Mouse (Mus musculus): ENCODE data around the gene Hmgcll1. TPM values are rescaled to one million over a fixed set of nuclear protein-coding genes. Genes with fewer than 3 reads are reported as not detected.

Gene Hmgcll1
- polyA plus RNA-seq, 1 experiment from 2014 or later = 1.1 TPM

- ATAC-seq (ENCODE audit: extremely low read depth, insufficient number of reproducible peaks, low FRiP score, low TSS enrichment) = no peak
- Histone ChIP-seq H3K36me3 (no peaks in the 10 kb centered on the region), H3K9ac (no peak overlapping the region), H3K4me1 (no peaks in the 10 kb centered on the region), H3K4me3 (no peak overlapping the region), H3K27ac (replicated peaks) (no peak overlapping the region), H3K4me2 (no peak overlapping the region), H3K9me3 (no peaks in the 10 kb centered on the region), H3K27me3 (replicated peaks) (no peaks in the 10 kb centered on the region)
- WGBS = 52% methylated on average over 8 of the region's 8 CpGs
Observed at GRCm38 (mm10) chr9:76162446-76162845, 147.8 kb downstream of the Hmgcll1 start.

GRCm38 (mm10) chr9:76168355-76168754 is 153.7 kb downstream of the Hmgcll1 start:
- 43% methylated on average over 3 of the region's 3 CpGs for WGBS
- no peaks in the 10 kb centered on the region for H3K4me1 ChIP-seq
- no peak overlapping the region for H3K9ac ChIP-seq
- H3K4me2 ChIP-seq = no peak overlapping the region
- H3K27ac ChIP-seq (replicated peaks) = no peak overlapping the region
- H3K4me3 ChIP-seq = no peak overlapping the region
- H3K36me3 ChIP-seq = no peaks in the 10 kb centered on the region
- ATAC-seq (ENCODE audit: extremely low read depth, insufficient number of reproducible peaks, low FRiP score, low TSS enrichment) = no peak
- H3K27me3 ChIP-seq (replicated peaks) = no peaks in the 10 kb centered on the region
- no peaks in the 10 kb centered on the region for H3K9me3 ChIP-seq

DNA sequence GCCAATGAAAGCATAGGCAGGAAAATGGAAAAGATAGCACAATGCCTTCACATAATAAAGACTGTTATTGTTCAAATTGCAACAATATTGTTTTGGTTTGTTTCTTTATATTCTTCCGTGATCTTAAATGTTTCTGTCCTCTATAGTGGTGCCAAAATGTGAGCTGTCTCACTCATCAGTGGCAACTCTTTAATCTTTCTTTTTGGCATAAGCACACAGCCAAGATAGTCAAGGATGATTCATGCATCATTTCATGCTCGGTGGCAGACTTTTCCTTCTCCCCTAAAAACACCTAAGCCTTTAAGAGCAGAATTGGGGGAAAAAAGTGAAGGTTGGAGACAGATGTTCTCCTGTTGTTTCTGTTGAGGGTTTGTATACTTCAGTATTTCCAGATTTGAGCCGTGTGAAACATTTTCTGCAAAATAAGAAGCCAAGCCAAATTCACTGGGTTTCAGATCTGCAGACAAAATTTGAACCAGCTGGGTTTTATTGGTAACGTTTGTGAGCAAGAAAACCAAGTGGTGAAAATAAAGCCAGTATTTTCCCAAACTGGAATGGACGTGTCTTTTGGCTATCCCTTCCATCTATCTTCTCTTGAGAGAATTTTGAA is 158.1 kb downstream of the Hmgcll1 start:
- Histone ChIP-seq H3K4me2 (no peak overlapping the region), H3K36me3 (no peaks in the 10 kb centered on the region), H3K9me3 (no peaks in the 10 kb centered on the region), H3K4me1 (no peaks in the 10 kb centered on the region), H3K27ac (replicated peaks) (no peak overlapping the region), H3K9ac (no peak overlapping the region), H3K4me3 (no peak overlapping the region), H3K27me3 (replicated peaks) (no peaks in the 10 kb centered on the region)
- WGBS = 62% methylated on average over 5 of the region's 5 CpGs
- no peak for ATAC-seq (ENCODE audit: extremely low read depth, insufficient number of reproducible peaks, low FRiP score, low TSS enrichment)

DNA sequence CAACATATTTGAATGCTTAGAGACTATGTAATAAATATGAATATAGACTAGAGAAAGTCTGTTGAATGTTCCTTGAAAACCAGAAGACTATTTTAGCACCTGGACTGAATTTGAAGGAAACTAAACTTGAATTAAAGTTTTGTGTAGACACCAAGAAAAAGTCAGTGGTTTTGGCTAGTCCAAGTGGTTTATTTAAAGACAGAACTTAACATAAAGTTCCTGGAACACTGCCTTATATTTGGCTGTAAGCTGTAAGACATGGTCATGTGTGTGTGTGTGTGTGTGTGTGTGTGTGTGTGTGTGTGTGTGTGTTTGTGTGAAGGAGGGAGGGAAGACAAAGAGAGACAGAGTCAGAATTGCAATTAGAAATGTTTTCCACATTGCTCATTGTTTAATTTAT is 164.6 kb downstream of the Hmgcll1 start:
- no peaks in the 10 kb centered on the region for H3K27me3 ChIP-seq (replicated peaks)
- H3K4me2 ChIP-seq = no peak overlapping the region
- no peak overlapping the region for H3K4me3 ChIP-seq
- no peak overlapping the region for H3K9ac ChIP-seq
- no peaks in the 10 kb centered on the region for H3K4me1 ChIP-seq
- H3K9me3 ChIP-seq = no peaks in the 10 kb centered on the region
- H3K36me3 ChIP-seq = no peaks in the 10 kb centered on the region
- H3K27ac ChIP-seq (replicated peaks) = no peak overlapping the region
- ATAC-seq (ENCODE audit: extremely low read depth, insufficient number of reproducible peaks, low FRiP score, low TSS enrichment) = no peak

Other genes starting within 250 kb of the Hmgcll1 start
- 8.3 and 9.3 TPM in 2 replicates for gene Bmp5, start 239.5 kb upstream of the Hmgcll1 start, polyA plus RNA-seq (2015; fragmentation: Nextera tagmentation; extraction: Ambion mirVana)
- gene Gfral, start 198.8 kb downstream of the Hmgcll1 start, polyA plus RNA-seq (2015; fragmentation: Nextera tagmentation; extraction: Ambion mirVana) = not detected in 2 replicates

All from heart, embryonic 13.5 days (tissue).